Mouse (Mus musculus): ENCODE measurements around the gene C5ar1. TPM values are rescaled to one million over a fixed set of nuclear protein-coding genes. Genes with fewer than 3 reads are reported as not detected.

Gene C5ar1
- polyA plus RNA-seq, 1 experiment from 2014 or later: 3.3 TPM

DNA sequence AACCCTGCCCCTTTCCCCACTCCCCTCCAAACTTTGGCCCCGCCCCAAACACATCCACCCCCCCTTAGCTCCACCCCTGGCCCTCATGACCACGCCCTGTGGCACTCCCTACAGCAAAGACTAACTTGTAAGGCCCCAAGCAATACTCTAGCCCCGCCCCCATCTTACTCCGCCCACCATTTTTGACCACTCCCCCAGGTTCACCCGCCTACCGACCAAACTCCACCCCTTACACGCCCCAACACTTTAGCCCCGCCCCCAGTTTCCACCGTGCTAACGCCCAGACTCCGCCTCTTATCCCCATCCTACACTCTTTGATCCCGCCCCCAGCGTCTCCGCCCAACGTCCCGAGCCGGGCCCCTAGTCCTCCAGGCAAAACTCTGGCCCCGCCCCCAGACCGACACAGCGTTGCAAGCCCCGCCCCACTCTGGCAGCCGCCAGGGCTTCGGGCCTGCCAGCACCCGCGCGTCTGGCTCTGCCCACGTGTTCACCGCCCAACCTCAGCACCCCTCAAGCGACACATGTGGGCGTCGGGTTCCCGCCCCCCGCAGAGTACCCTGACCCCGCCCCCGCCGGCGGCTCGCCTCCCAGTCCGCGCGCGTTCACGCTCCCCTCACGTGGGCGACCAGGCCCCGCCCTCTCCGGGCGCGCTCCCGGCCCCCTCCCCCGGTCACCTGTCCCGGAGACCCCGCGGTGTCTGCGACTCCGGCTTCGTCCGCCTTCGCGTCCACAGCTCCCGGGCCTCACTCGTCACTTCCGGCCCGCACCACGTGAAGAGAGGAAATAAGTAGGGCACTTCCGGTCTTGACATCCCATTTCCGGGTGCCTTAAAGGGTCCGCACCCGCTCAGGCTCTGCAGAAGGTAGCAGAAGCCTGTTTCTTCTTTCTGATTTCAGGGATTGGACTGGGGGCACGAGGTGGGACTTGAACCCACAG lies 27.0 kb upstream of the C5ar1 start, which contains the start of gene Ccdc9:
TSS of gene Ccdc9 (minus strand) at position 770 of the 936 bp plus-strand sequence.
- Histone ChIP-seq H3K27me3 (ENCODE audit: control insufficient read depth, insufficient read depth, low read length) (no peaks in the 10 kb centered on the region), H3K4me1 (ENCODE audit: control insufficient read depth in 2 of 2, insufficient read depth in 2 of 2, low read length in 2 of 2) (peaks cover 4 to 8% of the 10 kb centered on the region in 2 experiments), H3K4me3 (ENCODE audit: control insufficient read depth in 1 of 2, insufficient read depth in 1 of 2, low read depth in 1 of 2, low read length in 2 of 2) (peak within 1 kb of the TSS; percentile 49 to 64), H3K9ac (ENCODE audit: low read length) (peak within 1 kb of the TSS; percentile 83), H3K9me3 (ENCODE audit: control insufficient read depth, low read length) (no peaks in the 10 kb centered on the region), H3K4me2 (ENCODE audit: low read length) (peak within 1 kb of the TSS; percentile 67), H3K27ac (replicated peaks in 1 of 2; ENCODE audit: control insufficient read depth in 1 of 2, insufficient read depth in 1 of 2, low read depth in 2 of 2, low read length in 2 of 2) (peak within 1 kb of the TSS; percentile 77 to 97), H3K36me3 (ENCODE audit: control insufficient read depth, insufficient read depth, low read length) (peaks cover 30% of the 10 kb centered on the region)
- peak; percentile 92 for ATAC-seq (ENCODE audit: insufficient number of reproducible peaks, insufficient read depth, low FRiP score, low read depth)
- under 1% methylated on average over 67 of the region's 70 CpGs for WGBS

DNA sequence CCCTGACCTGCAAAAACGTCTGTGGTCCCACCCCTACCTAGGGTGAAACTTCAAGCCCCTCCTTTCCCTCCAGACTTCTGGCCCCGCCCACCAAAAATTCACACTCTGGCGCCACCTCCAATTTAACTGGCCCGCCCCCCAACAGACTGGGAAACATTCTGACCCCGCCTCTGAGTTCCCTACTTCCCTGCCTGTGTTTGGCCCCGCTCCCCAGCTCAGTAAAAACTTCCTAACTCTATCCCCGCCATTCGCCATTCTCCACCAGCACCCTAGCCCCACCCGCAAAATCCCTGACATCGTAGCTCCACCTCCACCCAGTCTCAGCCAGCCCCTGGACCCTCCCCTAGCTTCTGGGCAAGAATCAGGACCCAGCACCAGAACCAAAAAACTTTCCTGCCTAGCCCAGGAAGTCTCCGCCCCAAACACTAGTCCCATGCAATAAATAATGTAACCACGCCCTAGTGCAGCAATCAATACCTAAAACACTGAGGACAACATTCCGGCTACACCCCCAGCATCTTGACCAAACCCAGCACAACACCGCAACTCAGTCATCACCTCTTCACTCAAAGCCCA lies 26.2 kb upstream of the C5ar1 start:
- WGBS: 6% methylated on average over 14 of the region's 14 CpGs
- Histone ChIP-seq H3K9me3 (ENCODE audit: control insufficient read depth, low read length) (no peaks in the 10 kb centered on the region), H3K9ac (ENCODE audit: low read length) (peak overlapping the region; percentile 44)

DNA sequence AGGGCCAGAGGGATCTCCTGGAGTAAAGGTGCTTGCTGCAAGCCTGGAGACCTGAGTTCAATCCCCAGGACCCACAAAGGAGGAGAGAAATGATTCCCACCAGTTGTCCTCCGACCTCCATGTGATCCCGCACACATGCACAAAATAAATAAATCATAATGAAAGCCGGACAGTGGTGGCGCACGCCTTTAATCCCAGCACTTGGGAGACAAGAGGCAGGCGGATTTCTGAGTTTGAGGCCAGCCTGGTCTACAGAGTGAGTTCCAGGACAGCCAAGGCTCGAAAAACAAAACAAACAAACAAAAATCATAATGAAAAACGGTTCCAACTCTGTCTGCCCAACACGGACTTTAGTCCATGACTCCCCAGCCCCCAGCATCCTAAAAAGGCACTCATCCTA lies 25.6 kb upstream of the C5ar1 start:
- H3K9ac ChIP-seq (ENCODE audit: low read length): no peak overlapping the region

More for the DNA sequence above, 26.2 kb upstream of the C5ar1 start:
- ATAC-seq (ENCODE audit: insufficient number of reproducible peaks, insufficient read depth, low FRiP score, low read depth): peak; percentile 32
- Histone ChIP-seq H3K27ac (replicated peaks in 1 of 2; ENCODE audit: control insufficient read depth in 1 of 2, insufficient read depth in 1 of 2, low read depth in 2 of 2, low read length in 2 of 2) (peak overlapping the region; percentile 12 to 97; a peak in 3 of 4 replicates), H3K27me3 (ENCODE audit: control insufficient read depth, insufficient read depth, low read length) (no peaks in the 10 kb centered on the region), H3K4me1 (ENCODE audit: control insufficient read depth in 2 of 2, insufficient read depth in 2 of 2, low read length in 2 of 2) (peaks cover 4 to 8% of the 10 kb centered on the region in 2 experiments), H3K4me3 (ENCODE audit: control insufficient read depth in 1 of 2, insufficient read depth in 1 of 2, low read depth in 1 of 2, low read length in 2 of 2) (peak overlapping the region; percentile 49 to 64), H3K4me2 (ENCODE audit: low read length) (peak overlapping the region; percentile 67), H3K36me3 (ENCODE audit: control insufficient read depth, insufficient read depth, low read length) (peaks cover 37% of the 10 kb centered on the region)

DNA sequence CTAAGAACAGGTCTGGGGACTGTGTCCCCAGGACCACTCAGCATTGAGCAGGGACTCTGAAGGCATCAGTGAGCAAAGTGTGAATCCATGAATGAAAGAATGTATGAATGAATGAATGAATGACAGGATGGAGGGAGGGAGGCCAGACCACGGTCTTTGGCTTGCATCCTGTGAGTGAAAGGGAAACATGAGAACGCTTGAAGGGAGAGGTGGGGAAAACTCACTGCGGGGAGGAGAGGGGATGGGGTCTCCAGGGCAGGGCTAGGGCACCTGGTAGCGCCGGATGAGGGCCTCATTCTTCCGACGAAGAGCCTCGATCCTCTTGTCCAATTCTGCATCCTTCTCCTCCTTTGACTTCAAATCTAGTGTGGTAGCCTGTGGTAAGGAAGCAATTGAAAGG lies 24.7 kb upstream of the C5ar1 start:
- H3K4me1 ChIP-seq (ENCODE audit: control insufficient read depth in 2 of 2, insufficient read depth in 2 of 2, low read length in 2 of 2): peaks cover 4 to 8% of the 10 kb centered on the region in 2 experiments
- H3K4me3 ChIP-seq (ENCODE audit: control insufficient read depth in 1 of 2, insufficient read depth in 1 of 2, low read depth in 1 of 2, low read length in 2 of 2): no peak overlapping the region
- H3K9me3 ChIP-seq (ENCODE audit: control insufficient read depth, low read length): no peaks in the 10 kb centered on the region
- no peak for ATAC-seq (ENCODE audit: insufficient number of reproducible peaks, insufficient read depth, low FRiP score, low read depth)
- WGBS: 90% methylated on average over 8 of the region's 8 CpGs
- H3K9ac ChIP-seq (ENCODE audit: low read length): no peak overlapping the region
- no peak overlapping the region for H3K4me2 ChIP-seq (ENCODE audit: low read length)
- H3K27ac ChIP-seq (replicated peaks in 1 of 2; ENCODE audit: control insufficient read depth in 1 of 2, insufficient read depth in 1 of 2, low read depth in 2 of 2, low read length in 2 of 2): no peak overlapping the region
- no peaks in the 10 kb centered on the region for H3K27me3 ChIP-seq (ENCODE audit: control insufficient read depth, insufficient read depth, low read length)
- H3K36me3 ChIP-seq (ENCODE audit: control insufficient read depth, insufficient read depth, low read length): peaks cover 50% of the 10 kb centered on the region

More for the DNA sequence above, 25.6 kb upstream of the C5ar1 start:
- Histone ChIP-seq H3K4me2 (ENCODE audit: low read length) (peak overlapping the region; percentile 67), H3K27ac (replicated peaks in 1 of 2; ENCODE audit: control insufficient read depth in 1 of 2, insufficient read depth in 1 of 2, low read depth in 2 of 2, low read length in 2 of 2) (peak overlapping the region in 1 of 2 experiments; percentile 97; a peak in 2 of 4 replicates), H3K9me3 (ENCODE audit: control insufficient read depth, low read length) (no peaks in the 10 kb centered on the region), H3K4me3 (ENCODE audit: control insufficient read depth in 1 of 2, insufficient read depth in 1 of 2, low read depth in 1 of 2, low read length in 2 of 2) (peak overlapping the region in 1 of 2 experiments; percentile 64; a peak in 1 of 4 replicates), H3K27me3 (ENCODE audit: control insufficient read depth, insufficient read depth, low read length) (no peaks in the 10 kb centered on the region), H3K36me3 (ENCODE audit: control insufficient read depth, insufficient read depth, low read length) (peaks cover 44% of the 10 kb centered on the region), H3K4me1 (ENCODE audit: control insufficient read depth in 2 of 2, insufficient read depth in 2 of 2, low read length in 2 of 2) (peaks cover 4 to 8% of the 10 kb centered on the region in 2 experiments)
- WGBS: 73% methylated on average over 9 of the region's 9 CpGs
- ATAC-seq (ENCODE audit: insufficient number of reproducible peaks, insufficient read depth, low FRiP score, low read depth): no peak

DNA sequence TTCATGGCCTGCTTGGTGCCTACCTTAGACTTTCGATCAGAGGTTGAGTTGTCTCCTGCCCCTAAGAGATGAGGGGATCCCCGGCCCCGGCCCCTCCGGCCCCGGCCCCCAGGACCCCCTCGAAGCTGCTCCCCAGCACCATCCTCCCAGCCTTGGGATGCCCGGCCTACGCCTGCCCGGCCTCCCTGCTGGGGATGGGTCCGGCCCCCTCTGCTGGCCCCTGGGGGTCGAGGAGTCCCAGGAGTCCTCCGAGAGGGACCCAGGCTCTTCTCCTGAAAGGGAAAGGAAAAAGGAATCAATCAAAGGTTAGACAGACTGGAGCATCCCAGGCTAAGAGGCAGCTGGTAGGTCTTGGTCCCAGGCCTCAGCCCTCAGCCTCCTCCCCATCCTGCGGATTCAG lies 23.0 kb upstream of the C5ar1 start:
- Histone ChIP-seq H3K4me2 (ENCODE audit: low read length) (no peak overlapping the region), H3K27me3 (ENCODE audit: control insufficient read depth, insufficient read depth, low read length) (no peaks in the 10 kb centered on the region), H3K4me1 (ENCODE audit: control insufficient read depth in 2 of 2, insufficient read depth in 2 of 2, low read length in 2 of 2) (peaks cover 4 to 8% of the 10 kb centered on the region in 2 experiments), H3K9me3 (ENCODE audit: control insufficient read depth, low read length) (no peaks in the 10 kb centered on the region), H3K9ac (ENCODE audit: low read length) (no peak overlapping the region), H3K27ac (replicated peaks in 1 of 2; ENCODE audit: control insufficient read depth in 1 of 2, insufficient read depth in 1 of 2, low read depth in 2 of 2, low read length in 2 of 2) (no peak overlapping the region), H3K36me3 (ENCODE audit: control insufficient read depth, insufficient read depth, low read length) (peaks cover 67% of the 10 kb centered on the region), H3K4me3 (ENCODE audit: control insufficient read depth in 1 of 2, insufficient read depth in 1 of 2, low read depth in 1 of 2, low read length in 2 of 2) (no peak overlapping the region)
- WGBS: 92% methylated on average over 13 of the region's 13 CpGs
- no peak for ATAC-seq (ENCODE audit: insufficient number of reproducible peaks, insufficient read depth, low FRiP score, low read depth)

DNA sequence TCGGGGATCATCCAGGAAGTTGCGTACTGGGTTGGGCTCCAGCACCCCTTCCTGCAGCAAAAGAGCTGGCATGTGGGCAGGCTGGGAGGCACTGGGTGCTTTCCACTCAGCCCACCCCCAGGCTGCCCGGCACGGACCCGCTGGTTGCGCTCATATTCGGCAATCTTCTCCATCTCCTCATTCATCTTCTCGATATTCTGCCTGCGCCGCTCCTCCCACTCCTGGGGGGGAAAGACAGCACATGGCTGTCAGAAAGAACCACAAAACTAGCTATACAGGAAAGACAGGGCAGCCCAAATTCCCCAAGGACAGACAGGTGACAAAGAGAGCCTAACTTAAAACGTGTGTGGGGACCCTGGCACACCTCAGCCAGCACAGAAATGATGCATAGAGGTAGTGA lies 21.4 kb upstream of the C5ar1 start:
- whole genome bisulfite sequencing: 92% methylated on average over 11 of the region's 11 CpGs
- no peak overlapping the region for H3K27ac ChIP-seq (replicated peaks in 1 of 2; ENCODE audit: control insufficient read depth in 1 of 2, insufficient read depth in 1 of 2, low read depth in 2 of 2, low read length in 2 of 2)
- H3K4me3 ChIP-seq (ENCODE audit: control insufficient read depth in 1 of 2, insufficient read depth in 1 of 2, low read depth in 1 of 2, low read length in 2 of 2): no peak overlapping the region
- peaks cover 83% of the 10 kb centered on the region for H3K36me3 ChIP-seq (ENCODE audit: control insufficient read depth, insufficient read depth, low read length)
- no peaks in the 10 kb centered on the region for H3K27me3 ChIP-seq (ENCODE audit: control insufficient read depth, insufficient read depth, low read length)
- no peak for ATAC-seq (ENCODE audit: insufficient number of reproducible peaks, insufficient read depth, low FRiP score, low read depth)
- H3K9ac ChIP-seq (ENCODE audit: low read length): no peak overlapping the region
- H3K9me3 ChIP-seq (ENCODE audit: control insufficient read depth, low read length): no peaks in the 10 kb centered on the region
- H3K4me1 ChIP-seq (ENCODE audit: control insufficient read depth in 2 of 2, insufficient read depth in 2 of 2, low read length in 2 of 2): peaks cover 4 to 7% of the 10 kb centered on the region in 2 experiments
- H3K4me2 ChIP-seq (ENCODE audit: low read length): no peak overlapping the region

DNA sequence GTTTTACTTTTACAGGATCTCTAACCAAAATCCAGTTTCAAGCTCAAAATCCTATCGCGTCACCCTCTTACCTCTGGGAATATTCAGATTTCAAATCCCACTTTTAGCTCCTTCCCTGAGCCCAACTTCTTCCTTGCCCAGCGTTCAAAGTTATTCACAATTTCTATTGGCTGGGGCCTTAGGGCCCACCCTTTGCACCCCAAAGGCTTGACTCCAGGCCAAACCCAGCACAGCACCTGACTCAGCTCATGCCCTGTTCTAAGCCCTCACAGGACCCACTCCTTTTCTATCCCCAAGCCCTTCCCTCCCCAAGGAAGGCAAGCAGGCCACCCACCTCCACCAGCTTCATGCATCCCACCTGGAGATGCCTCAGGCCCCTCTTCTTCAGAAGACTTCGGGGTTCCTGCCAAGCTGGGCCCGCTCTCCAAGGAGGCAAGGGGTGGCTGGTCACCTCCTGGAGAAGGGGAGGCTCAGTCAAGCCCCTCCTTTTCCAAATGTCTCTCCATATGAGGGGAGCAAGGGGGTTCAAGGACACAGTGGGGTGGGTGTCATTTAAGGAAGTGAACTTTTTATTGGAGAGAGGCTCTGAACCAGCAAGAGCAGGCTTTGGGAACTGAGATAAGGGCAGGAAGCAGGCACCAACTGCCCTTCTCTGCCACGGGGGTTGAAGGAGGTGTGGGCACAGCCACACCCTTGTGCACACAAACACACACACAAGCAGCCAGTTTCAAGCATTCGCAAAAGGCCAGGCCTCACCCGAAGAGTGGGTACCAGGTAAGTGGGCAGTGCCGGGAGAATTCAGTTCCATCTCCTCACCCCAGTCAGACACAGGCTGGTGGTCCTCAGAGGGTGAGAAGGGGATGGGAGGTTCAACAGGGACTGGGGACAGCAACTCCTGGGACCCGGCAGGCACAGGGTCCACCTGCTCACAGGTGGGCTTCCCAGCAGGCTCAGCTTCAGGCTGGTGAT lies 15.9 kb upstream of the C5ar1 start:
- H3K9ac ChIP-seq (ENCODE audit: low read length): no peak overlapping the region
- WGBS: 86% methylated on average over 10 of the region's 10 CpGs

More for the DNA sequence above, 15.9 kb upstream of the C5ar1 start:
- Histone ChIP-seq H3K27me3 (ENCODE audit: control insufficient read depth, insufficient read depth, low read length) (no peaks in the 10 kb centered on the region), H3K4me3 (ENCODE audit: control insufficient read depth in 1 of 2, insufficient read depth in 1 of 2, low read depth in 1 of 2, low read length in 2 of 2) (no peak overlapping the region), H3K4me1 (ENCODE audit: control insufficient read depth in 2 of 2, insufficient read depth in 2 of 2, low read length in 2 of 2) (peaks cover 14 to 20% of the 10 kb centered on the region in 2 experiments), H3K36me3 (ENCODE audit: control insufficient read depth, insufficient read depth, low read length) (peaks cover 50% of the 10 kb centered on the region), H3K9me3 (ENCODE audit: control insufficient read depth, low read length) (no peaks in the 10 kb centered on the region), H3K27ac (replicated peaks in 1 of 2; ENCODE audit: control insufficient read depth in 1 of 2, insufficient read depth in 1 of 2, low read depth in 2 of 2, low read length in 2 of 2) (no peak overlapping the region), H3K4me2 (ENCODE audit: low read length) (no peak overlapping the region)
- ATAC-seq (ENCODE audit: insufficient number of reproducible peaks, insufficient read depth, low FRiP score, low read depth): no peak

Data from heart, embryonic 14.5 days (tissue).